Mouse (Mus musculus): ENCODE results near the gene Gm44973. TPM values are rescaled to one million over a fixed set of nuclear protein-coding genes. Genes with fewer than 3 reads are reported as not detected.
A peak's percentile ranks its signal among the peaks of the same experiment; 100 is the strongest.
"Not testable (repeated sequence)": the region's sequence is repeated elsewhere in the genome, so short reads cannot be mapped to it uniquely, and the experiment has no call there.

Gene Gm44973
- polyA plus RNA-seq, 1 experiment from 2014 or later, result 0.32 TPM

- no peaks in the 10 kb centered on the region; the same call in 1 of the 2 replicates for H3K9me3 ChIP-seq (replicated peaks)
- H3K27me3 ChIP-seq, result peaks cover 23% of the 10 kb centered on the region
- H3K4me2 ChIP-seq (replicated peaks), result peak within 1 kb of the TSS; percentile 89
- H3K4me3 ChIP-seq, result peak within 1 kb of the TSS; percentile 77
- peak within 1 kb of the TSS; percentile 78 for H3K27ac ChIP-seq
- peak; percentile 86 for ATAC-seq (ENCODE audit: low FRiP score)
- H3K4me1 ChIP-seq, result peaks cover 33% of the 10 kb centered on the region
- 5% methylated on average over 15 of the region's 26 CpGs for WGBS
- peak within 1 kb of the TSS; percentile 95 for H3K9ac ChIP-seq
- H3K36me3 ChIP-seq, result peaks cover 29% of the 10 kb centered on the region
Observed at GRCm38 (mm10) chr7:4996003-4996895, 19.0 kb upstream of the Gm44973 start, which contains the start of gene Zfp579. Zfp579 (minus strand) TSS chr7:4996158.

GRCm38 (mm10) chr7:4996934-4997333, 18.4 kb upstream of the Gm44973 start:
- no peak for ATAC-seq (ENCODE audit: low FRiP score)
- Histone ChIP-seq H3K4me1 (peaks cover 33% of the 10 kb centered on the region), H3K4me3 (peak overlapping the region; percentile 77), H3K27ac (peak overlapping the region; percentile 78; the same call in 1 of the 2 replicates), H3K9ac (peak overlapping the region; percentile 95), H3K4me2 (replicated peaks) (peak overlapping the region; percentile 89), H3K9me3 (replicated peaks) (no peaks in the 10 kb centered on the region; the same call in 1 of the 2 replicates), H3K36me3 (peaks cover 22% of the 10 kb centered on the region), H3K27me3 (peaks cover 23% of the 10 kb centered on the region)
- 66% methylated on average over 8 of the region's 8 CpGs for WGBS

- H3K4me3 ChIP-seq, result no peak overlapping the region
- ATAC-seq (ENCODE audit: low FRiP score), result no peak
- no peaks in the 10 kb centered on the region for H3K9me3 ChIP-seq (replicated peaks)
- no peak overlapping the region for H3K9ac ChIP-seq
- no peaks in the 10 kb centered on the region for H3K36me3 ChIP-seq
- peaks cover 12% of the 10 kb centered on the region for H3K4me1 ChIP-seq
- no peak overlapping the region for H3K27ac ChIP-seq
- H3K27me3 ChIP-seq, result peaks cover 4% of the 10 kb centered on the region
- WGBS, result 60% methylated on average over 2 of the region's 2 CpGs
- no peak overlapping the region for H3K4me2 ChIP-seq (replicated peaks)
Observed at GRCm38 (mm10) chr7:4999876-5000275, 15.4 kb upstream of the Gm44973 start.

GRCm38 (mm10) chr7:5002876-5003275, 12.4 kb upstream of the Gm44973 start:
- H3K27ac ChIP-seq; H3K9me3 ChIP-seq (replicated peaks); H3K9ac ChIP-seq; H3K4me2 ChIP-seq (replicated peaks); H3K4me1 ChIP-seq; H3K27me3 ChIP-seq; ATAC-seq (ENCODE audit: low FRiP score); H3K4me3 ChIP-seq: not testable (repeated sequence)
- peaks cover 21% of the 10 kb centered on the region for H3K36me3 ChIP-seq
- 72% methylated on average over 8 of the region's 8 CpGs for WGBS

GRCm38 (mm10) chr7:5008229-5008628, 7.1 kb upstream of the Gm44973 start:
- WGBS, result 96% methylated on average over 26 of the region's 26 CpGs
- H3K9ac ChIP-seq, result no peak overlapping the region
- peaks cover 71% of the 10 kb centered on the region for H3K36me3 ChIP-seq
- no peak overlapping the region for H3K4me3 ChIP-seq
- no peak for ATAC-seq (ENCODE audit: low FRiP score)
- H3K9me3 ChIP-seq (replicated peaks), result no peaks in the 10 kb centered on the region
- no peaks in the 10 kb centered on the region for H3K27me3 ChIP-seq
- H3K4me2 ChIP-seq (replicated peaks), result no peak overlapping the region
- peaks cover 3% of the 10 kb centered on the region; the same call in 1 of the 2 replicates for H3K4me1 ChIP-seq
- no peak overlapping the region for H3K27ac ChIP-seq

GRCm38 (mm10) chr7:5012681-5013513, 2.4 kb upstream of the Gm44973 start:
- Histone ChIP-seq H3K4me2 (replicated peaks) (0 out of 2 replicates have a peak overlapping the region, but pooled peaks have one; percentile 4), H3K27ac (no peak overlapping the region), H3K27me3 (no peaks in the 10 kb centered on the region), H3K9ac (no peak overlapping the region), H3K9me3 (replicated peaks) (no peaks in the 10 kb centered on the region), H3K4me1 (peaks cover 11% of the 10 kb centered on the region), H3K4me3 (peak overlapping the region; percentile 4; the same call in 1 of the 2 replicates), H3K36me3 (peaks cover 56% of the 10 kb centered on the region)
- no peak for ATAC-seq (ENCODE audit: low FRiP score)
- WGBS, result 93% methylated on average over 27 of the region's 27 CpGs

- Histone ChIP-seq H3K4me2 (replicated peaks) (peak within 1 kb of the TSS; percentile 57), H3K4me1 (peaks cover 11% of the 10 kb centered on the region), H3K27ac (peak within 1 kb of the TSS; percentile 99), H3K9ac (peak within 1 kb of the TSS; percentile 78), H3K9me3 (replicated peaks) (no peaks in the 10 kb centered on the region), H3K36me3 (peaks cover 42% of the 10 kb centered on the region), H3K27me3 (no peaks in the 10 kb centered on the region), H3K4me3 (peak within 1 kb of the TSS; percentile 62)
- under 1% methylated on average over 41 of the region's 42 CpGs for WGBS
- ATAC-seq (ENCODE audit: low FRiP score), result peak; percentile 84
Observed at GRCm38 (mm10) chr7:5014251-5015117, 812 bp upstream of the Gm44973 start, which contains the start of the genes Zfp524 and Fiz1. Zfp524 (plus strand) TSS chr7:5014415. Fiz1 (minus strand) TSS chr7:5014697.

GRCm38 (mm10) chr7:5016057-5016456, 761 bp downstream of the Gm44973 start:
- peaks cover 26% of the 10 kb centered on the region for H3K36me3 ChIP-seq
- peak overlapping the region; percentile 62 for H3K4me3 ChIP-seq
- H3K27ac ChIP-seq, result peak overlapping the region; percentile 99
- no peak for ATAC-seq (ENCODE audit: low FRiP score)
- peaks cover 14% of the 10 kb centered on the region for H3K4me1 ChIP-seq
- peak overlapping the region; percentile 57 for H3K4me2 ChIP-seq (replicated peaks)
- peak overlapping the region; percentile 78; the same call in 1 of the 2 replicates for H3K9ac ChIP-seq
- H3K9me3 ChIP-seq (replicated peaks), result no peaks in the 10 kb centered on the region
- 64% methylated on average over 3 of the region's 3 CpGs for WGBS
- no peaks in the 10 kb centered on the region for H3K27me3 ChIP-seq

GRCm38 (mm10) chr7:5016920-5017319, 1.6 kb downstream of the Gm44973 start:
- no peak overlapping the region for H3K9ac ChIP-seq
- H3K9me3 ChIP-seq (replicated peaks), result no peaks in the 10 kb centered on the region
- H3K4me2 ChIP-seq (replicated peaks), result no peak overlapping the region
- peaks cover 20% of the 10 kb centered on the region for H3K4me1 ChIP-seq
- no peak for ATAC-seq (ENCODE audit: low FRiP score)
- H3K4me3 ChIP-seq, result no peak overlapping the region
- no peaks in the 10 kb centered on the region for H3K27me3 ChIP-seq
- H3K27ac ChIP-seq, result no peak overlapping the region
- 100% methylated on average over 2 of the region's 2 CpGs for WGBS
- peaks cover 18% of the 10 kb centered on the region for H3K36me3 ChIP-seq

- Histone ChIP-seq H3K4me2 (replicated peaks) (no peak overlapping the region), H3K4me1 (peaks cover 20% of the 10 kb centered on the region), H3K9ac (no peak overlapping the region), H3K4me3 (no peak overlapping the region), H3K27me3 (no peaks in the 10 kb centered on the region), H3K9me3 (replicated peaks) (no peaks in the 10 kb centered on the region), H3K36me3 (peaks cover 18% of the 10 kb centered on the region), H3K27ac (no peak overlapping the region)
- no peak for ATAC-seq (ENCODE audit: low FRiP score)
- 94% methylated on average over 16 of the region's 16 CpGs for WGBS
Observed at GRCm38 (mm10) chr7:5017352-5017751, 2.1 kb downstream of the Gm44973 start.

GRCm38 (mm10) chr7:5017931-5018330, 2.6 kb downstream of the Gm44973 start:
- Histone ChIP-seq H3K27me3 (no peaks in the 10 kb centered on the region), H3K4me1 (peaks cover 20% of the 10 kb centered on the region), H3K9me3 (replicated peaks) (no peaks in the 10 kb centered on the region), H3K4me2 (replicated peaks) (no peak overlapping the region), H3K9ac (no peak overlapping the region), H3K4me3 (no peak overlapping the region), H3K36me3 (peaks cover 18% of the 10 kb centered on the region; the same call in 1 of the 2 replicates), H3K27ac (no peak overlapping the region)
- no peak for ATAC-seq (ENCODE audit: low FRiP score)
- WGBS, result 97% methylated on average over 21 of the region's 21 CpGs

All from hindbrain, embryonic 12.5 days (tissue).